In genomic region chr3:143789932-143790570, GRCm38 (mm10) we compare ENCODE assay signal across 22 mouse cellular contexts.
A peak's percentile ranks its signal among the peaks of the same experiment; 100 is the strongest.
DNase-seq lines count a peak whose midpoint lies in the region; ATAC-seq and TF ChIP-seq lines count a peak whose summit lies in the region.
"Had no signal": no experiment of that assay in that cellular context is flagged by ENCODE, and none has a peak within 500 bp of the region (broad histone marks: within the 10 kb centered on the region; RNA-seq: fewer than 3 reads in every experiment).

No protein-coding gene starts in this region.

- H3K4me3 ChIP-seq in forebrain, embryonic 13.5 days: no peak overlapping the region
- H3K4me3 ChIP-seq in forebrain, postnatal 0 days (ENCODE audit: low read depth, low read length): no peak overlapping the region
- no peak overlapping the region for H3K4me3 ChIP-seq in lung, postnatal 0 days (ENCODE audit: low read depth, low read length)
- no peak overlapping the region for H3K4me3 ChIP-seq in midbrain, embryonic 15.5 days
- H3K4me3 ChIP-seq: embryonic facial prominence, embryonic 12.5 days; heart, embryonic 10.5 days; hindbrain, embryonic 12.5 days had no signal

- TF ChIP-seq EP300 in lung, postnatal 0 days (IDR thresholded peaks at IDR 0.05): no peak

- ATAC-seq in forebrain, embryonic 13.5 days: 0 out of 2 replicates have a peak, but pooled peaks have one; percentile 30
- ATAC-seq in forebrain, postnatal 0 days: no peak
- ATAC-seq in lung, postnatal 0 days: no peak
- ATAC-seq in midbrain, embryonic 15.5 days (replicated peaks): peak; percentile 50; the same call in 1 of the 2 replicates
- ATAC-seq: forebrain, embryonic 16.5 days; hindbrain, embryonic 16.5 days; inflammation-experienced regulatory T-cells, adult 6 months had no signal

- no peaks in the 10 kb centered on the region for H3K27me3 ChIP-seq in forebrain, embryonic 13.5 days
- no peaks in the 10 kb centered on the region for H3K27me3 ChIP-seq in forebrain, postnatal 0 days (ENCODE audit: insufficient read depth, low read length)
- H3K27me3 ChIP-seq in lung, postnatal 0 days (replicated peaks; ENCODE audit: insufficient read depth, low read length): no peaks in the 10 kb centered on the region
- no peaks in the 10 kb centered on the region for H3K27me3 ChIP-seq in midbrain, embryonic 15.5 days (replicated peaks)
- H3K27me3 ChIP-seq: embryonic facial prominence, embryonic 12.5 days; hindbrain, embryonic 12.5 days had no signal

- 16% methylated on average over 8 of the region's 8 CpGs for WGBS in forebrain, embryonic 13.5 days
- WGBS in forebrain, postnatal 0 days: 18% methylated on average over 8 of the region's 8 CpGs
- WGBS in lung, postnatal 0 days: 40% methylated on average over 8 of the region's 8 CpGs
- WGBS in midbrain, embryonic 15.5 days: 42% methylated on average over 8 of the region's 8 CpGs

- TF ChIP-seq CTCF in forebrain, postnatal 0 days (IDR thresholded peaks at IDR 0.05; ENCODE audit: low read depth): no peak
- no peak for TF ChIP-seq CTCF in lung, postnatal 0 days (IDR thresholded peaks at IDR 0.05)

- no peaks in the 10 kb centered on the region for H3K36me3 ChIP-seq in forebrain, embryonic 13.5 days (ENCODE audit: poor library complexity, severe bottlenecking)
- no peaks in the 10 kb centered on the region for H3K36me3 ChIP-seq in forebrain, postnatal 0 days (ENCODE audit: insufficient read depth)
- no peaks in the 10 kb centered on the region for H3K36me3 ChIP-seq in lung, postnatal 0 days (ENCODE audit: insufficient read depth, low read length)
- H3K36me3 ChIP-seq in midbrain, embryonic 15.5 days (replicated peaks): no peaks in the 10 kb centered on the region
- H3K36me3 ChIP-seq: embryonic facial prominence, embryonic 12.5 days; heart, embryonic 10.5 days; hindbrain, embryonic 12.5 days had no signal

- no peak overlapping the region for H3K9ac ChIP-seq in forebrain, embryonic 13.5 days
- H3K9ac ChIP-seq in forebrain, postnatal 0 days: no peak overlapping the region
- no peak overlapping the region for H3K9ac ChIP-seq in lung, postnatal 0 days (replicated peaks; ENCODE audit: low read depth)
- H3K9ac ChIP-seq in midbrain, embryonic 15.5 days: no peak overlapping the region
- H3K9ac ChIP-seq: embryonic facial prominence, embryonic 12.5 days; hindbrain, embryonic 12.5 days had no signal

- no peak overlapping the region for H3K4me2 ChIP-seq in forebrain, embryonic 13.5 days
- no peak overlapping the region for H3K4me2 ChIP-seq in forebrain, postnatal 0 days (ENCODE audit: low read depth)
- no peak overlapping the region for H3K4me2 ChIP-seq in lung, postnatal 0 days (replicated peaks; ENCODE audit: low read depth, low read length)
- no peak overlapping the region for H3K4me2 ChIP-seq in midbrain, embryonic 15.5 days
- H3K4me2 ChIP-seq: embryonic facial prominence, embryonic 12.5 days; hindbrain, embryonic 12.5 days had no signal

- H3K9me3 ChIP-seq in forebrain, embryonic 13.5 days (replicated peaks): no peaks in the 10 kb centered on the region
- H3K9me3 ChIP-seq in forebrain, postnatal 0 days (ENCODE audit: low read length): no peaks in the 10 kb centered on the region
- H3K9me3 ChIP-seq in lung, postnatal 0 days (ENCODE audit: low read length): no peaks in the 10 kb centered on the region
- no peaks in the 10 kb centered on the region for H3K9me3 ChIP-seq in midbrain, embryonic 15.5 days
- H3K9me3 ChIP-seq: embryonic facial prominence, embryonic 12.5 days; heart, embryonic 10.5 days; hindbrain, embryonic 12.5 days had no signal

- no peak overlapping the region for H3K27ac ChIP-seq in forebrain, embryonic 13.5 days
- no peak overlapping the region for H3K27ac ChIP-seq in forebrain, postnatal 0 days (ENCODE audit: low read depth, low read length)
- no peak overlapping the region for H3K27ac ChIP-seq in lung, postnatal 0 days (ENCODE audit: low read length)
- no peak overlapping the region for H3K27ac ChIP-seq in midbrain, embryonic 15.5 days
- H3K27ac ChIP-seq: embryonic facial prominence, embryonic 12.5 days; heart, embryonic 10.5 days; hindbrain, embryonic 12.5 days had no signal

- peaks cover 11% of the 10 kb centered on the region for H3K4me1 ChIP-seq in forebrain, embryonic 13.5 days
- peaks cover 4% of the 10 kb centered on the region; the same call in 1 of the 2 replicates for H3K4me1 ChIP-seq in forebrain, postnatal 0 days (ENCODE audit: insufficient read depth)
- no peaks in the 10 kb centered on the region; the same call in 1 of the 2 replicates for H3K4me1 ChIP-seq in lung, postnatal 0 days (ENCODE audit: insufficient read depth, low read depth, low read length)
- 0 out of 2 replicates have a peak, but pooled peaks cover 2% of the 10 kb centered on the region for H3K4me1 ChIP-seq in midbrain, embryonic 15.5 days
- H3K4me1 ChIP-seq: embryonic facial prominence, embryonic 12.5 days; heart, embryonic 10.5 days; hindbrain, embryonic 12.5 days had no signal

- DNase-seq in forebrain, postnatal 0 days: no peak
- DNase-seq in lung, postnatal 0 days (ENCODE audit: low spot score): peak; percentile 10
- DNase-seq in lung, postnatal 4 days: no peak
- DNase-seq in Muller cell, postnatal 12 days (ENCODE audit: inconsistent ontology term): peak; percentile 92
- DNase-seq in cerebellum, adult 11 months: no peak
- DNase-seq in embryo, embryonic 10.5 days (ENCODE audit: low spot score): no peak
- DNase-seq: adrenal gland, adult 2 months; adrenal gland, postnatal 25 days; cerebellum, adult 8-10 months; cerebellum, postnatal 14 days; gastrocnemius, postnatal 25 days; heart, adult 11 months; heart, postnatal 10 days; heart, postnatal 4 days had no signal

Comparison
In these comparisons a context has a peak if more than half of its experiments do, and no peak if none do; other contexts are left out.
1. ATAC-seq: peak in forebrain, embryonic 13.5 days (single experiment) and midbrain, embryonic 15.5 days (single experiment); none in forebrain, postnatal 0 days (single experiment) and lung, postnatal 0 days (single experiment).
2. DNase-seq: peak in lung, postnatal 0 days (single experiment) and Muller cell, postnatal 12 days (single experiment); none in forebrain, postnatal 0 days (single experiment), lung, postnatal 4 days (0 of 2), cerebellum, adult 11 months (single experiment) and embryo, embryonic 10.5 days (single experiment).